Comparison of ENCODE assay signal across 10 mouse cellular contexts in genomic region chr2:35811801-35812560, GRCm38 (mm10).
DNase-seq lines count a peak whose midpoint lies in the region; ATAC-seq lines count a peak whose summit lies in the region.
"Had no signal": no experiment of that assay in that cellular context is flagged by ENCODE, and none has a peak within 500 bp of the region (broad histone marks: within the 10 kb centered on the region; RNA-seq: fewer than 3 reads in every experiment).

No protein-coding gene starts in this region.

- ATAC-seq in midbrain, embryonic 12.5 days (ENCODE audit: low FRiP score, low read depth), result no peak
- ATAC-seq in midbrain, embryonic 15.5 days (replicated peaks), result peak; percentile 62

- no peak overlapping the region for H3K4me2 ChIP-seq in midbrain, embryonic 12.5 days (replicated peaks)
- no peak overlapping the region for H3K4me2 ChIP-seq in midbrain, embryonic 15.5 days

- intact Hi-C loops in heart, postnatal 14 days (cut with DNase I), result no loop called here

- no peaks in the 10 kb centered on the region; the same call in 1 of the 2 replicates for H3K27me3 ChIP-seq in midbrain, embryonic 12.5 days
- H3K27me3 ChIP-seq in midbrain, embryonic 10.5 days (ENCODE audit: low read depth, poor library complexity, severe bottlenecking), result no peaks in the 10 kb centered on the region
- no peaks in the 10 kb centered on the region for H3K27me3 ChIP-seq in midbrain, embryonic 15.5 days (replicated peaks)

- H3K4me1 ChIP-seq in midbrain, embryonic 12.5 days, result peaks cover 7% of the 10 kb centered on the region; the same call in 1 of the 2 replicates
- H3K4me1 ChIP-seq in midbrain, embryonic 10.5 days, result peaks cover 8% of the 10 kb centered on the region
- peaks cover 21% of the 10 kb centered on the region for H3K4me1 ChIP-seq in midbrain, embryonic 15.5 days

- 79% methylated on average over 14 of the region's 14 CpGs for WGBS in midbrain, embryonic 12.5 days
- WGBS in midbrain, embryonic 10.5 days, result 83% methylated on average over 14 of the region's 14 CpGs
- WGBS in midbrain, embryonic 15.5 days, result 55% methylated on average over 14 of the region's 14 CpGs

- H3K9me3 ChIP-seq in midbrain, embryonic 12.5 days, result no peaks in the 10 kb centered on the region
- H3K9me3 ChIP-seq in midbrain, embryonic 10.5 days (replicated peaks), result no peaks in the 10 kb centered on the region
- no peaks in the 10 kb centered on the region for H3K9me3 ChIP-seq in midbrain, embryonic 15.5 days

- DNase-seq in heart, adult 11 months, result peak; percentile 91
- no peak for DNase-seq in heart, postnatal 14 days
- no peak for DNase-seq in midbrain, embryonic 10.5 days (ENCODE audit: low spot score)
- peak; percentile 91 for DNase-seq in adrenal gland, adult 2 months
- DNase-seq in heart, adult 8-10 months (ENCODE audit: low spot score), result no peak
- no peak for DNase-seq in cerebellum, adult 18-20 months
- DNase-seq: gastrocnemius, postnatal 25 days had no signal

- peak overlapping the region; percentile 22; the same call in 1 of the 2 replicates for H3K27ac ChIP-seq in midbrain, embryonic 12.5 days (replicated peaks)
- no peak overlapping the region for H3K27ac ChIP-seq in midbrain, embryonic 10.5 days (replicated peaks)
- peak overlapping the region; percentile 28 for H3K27ac ChIP-seq in midbrain, embryonic 15.5 days
- H3K27ac ChIP-seq: macrophage had no signal

- H3K9ac ChIP-seq in midbrain, embryonic 12.5 days (replicated peaks), result no peak overlapping the region
- no peak overlapping the region for H3K9ac ChIP-seq in midbrain, embryonic 15.5 days

- H3K4me3 ChIP-seq in midbrain, embryonic 12.5 days, result no peak overlapping the region
- no peak overlapping the region for H3K4me3 ChIP-seq in midbrain, embryonic 10.5 days
- H3K4me3 ChIP-seq in midbrain, embryonic 15.5 days, result no peak overlapping the region

- H3K36me3 ChIP-seq in midbrain, embryonic 12.5 days, result no peaks in the 10 kb centered on the region
- no peaks in the 10 kb centered on the region for H3K36me3 ChIP-seq in midbrain, embryonic 10.5 days
- H3K36me3 ChIP-seq in midbrain, embryonic 15.5 days (replicated peaks), result no peaks in the 10 kb centered on the region

Comparison
In these comparisons a context has a peak if more than half of its experiments do, and no peak if none do; other contexts are left out.
1. DNase-seq: peak in heart, adult 11 months (single experiment) and adrenal gland, adult 2 months (single experiment); none in heart, postnatal 14 days (0 of 2), midbrain, embryonic 10.5 days (single experiment), heart, adult 8-10 months (single experiment) and cerebellum, adult 18-20 months (0 of 2).